Mouse (Mus musculus): Measurements from ENCODE around the gene Dmbx1.
A peak's percentile ranks its signal among the peaks of the same experiment; 100 is the strongest.

Dmbx1 gene

DNA sequence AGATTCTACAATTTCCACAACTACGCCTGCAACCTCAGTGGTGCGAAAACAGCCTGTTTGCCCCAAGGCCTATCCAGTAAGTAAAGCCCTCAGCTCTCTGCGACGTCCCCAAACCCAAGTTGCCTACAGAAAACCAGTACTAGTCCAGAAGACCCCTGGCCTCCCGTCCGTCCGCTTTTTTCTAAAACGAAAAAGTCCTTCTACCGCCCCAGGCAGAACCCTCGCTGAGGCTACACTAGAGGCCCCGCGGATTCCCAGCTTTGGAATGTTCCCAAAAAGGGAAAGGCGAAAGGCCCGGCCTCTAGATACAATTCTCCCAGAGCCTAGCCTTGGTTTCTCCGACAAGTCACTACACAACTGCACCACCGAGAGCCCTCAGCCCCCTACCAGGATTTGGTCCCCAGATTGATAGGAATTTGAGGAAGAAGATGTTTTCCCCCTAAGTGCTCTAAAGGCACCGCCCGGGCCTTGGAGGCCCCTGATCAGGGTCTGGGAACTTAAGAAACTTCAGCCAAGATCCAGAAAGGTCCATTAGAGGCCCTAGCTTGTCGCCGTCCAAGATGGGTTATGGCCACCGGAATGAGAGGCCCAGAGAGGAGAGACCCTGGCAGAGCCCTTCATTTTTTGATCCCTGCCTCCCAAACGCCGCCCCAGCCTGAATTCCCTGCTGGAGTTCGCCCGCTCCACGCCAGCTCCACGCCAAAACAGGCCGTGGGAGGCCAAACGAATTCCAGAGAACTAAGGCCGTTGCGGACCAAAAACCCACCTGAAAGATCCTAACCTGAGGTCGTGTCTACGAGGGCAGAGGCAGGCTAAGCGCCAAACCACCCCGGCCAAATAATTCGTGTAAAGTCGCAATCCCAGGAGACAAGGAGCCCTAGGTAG is 1.2 kb downstream of the Dmbx1 start:
- DNase-seq: no peak

DNA sequence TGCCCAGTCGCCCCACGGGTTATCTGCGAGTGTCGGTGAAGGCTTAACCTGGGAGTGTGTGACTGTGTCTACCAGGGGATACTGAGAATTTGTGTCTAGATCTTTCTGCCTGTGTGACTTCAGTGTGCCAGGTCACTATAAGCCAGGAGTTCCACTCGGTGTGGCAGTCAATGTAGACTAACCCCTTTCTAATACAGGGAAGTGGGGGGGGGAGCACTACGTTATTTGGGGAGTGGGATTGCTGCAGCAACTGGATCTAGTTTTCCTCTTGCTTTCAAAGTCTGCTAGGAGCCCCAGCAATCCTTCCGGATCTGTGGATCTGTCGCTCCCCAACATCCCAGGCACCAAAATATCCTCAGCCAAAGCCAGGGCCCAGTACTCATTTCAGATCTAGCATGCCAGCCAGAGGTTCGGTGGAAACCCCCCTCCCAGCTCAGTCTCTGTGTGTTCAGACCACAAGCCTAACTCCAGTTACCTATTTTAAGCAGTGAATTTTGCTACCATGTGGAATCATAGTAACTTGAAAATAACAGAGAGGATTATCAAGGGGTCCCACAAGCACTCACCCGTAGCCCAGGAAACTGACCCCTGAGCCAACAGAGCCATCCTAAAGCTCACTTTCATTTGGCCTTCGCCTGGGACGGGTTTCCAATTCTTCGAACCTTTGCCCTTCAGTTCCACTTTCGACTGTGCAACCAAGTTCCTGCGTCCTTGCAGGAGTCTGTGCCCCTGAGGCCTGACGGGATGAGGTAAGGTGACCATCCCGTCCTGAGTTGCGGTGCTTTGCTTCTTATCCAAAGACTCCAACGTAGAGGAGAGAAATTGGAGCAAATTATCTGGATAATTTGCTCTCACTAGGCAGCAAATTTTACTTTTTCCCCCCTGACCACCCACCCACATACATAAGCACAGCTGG is 2.4 kb downstream of the Dmbx1 start:
- no peak for DNase-seq

- DNase-seq: no peak
Observed at GRCm38 (mm10) chr4:115936646-115937045, 3.1 kb downstream of the Dmbx1 start.

GRCm38 (mm10) chr4:115935835-115936581 is 3.7 kb downstream of the Dmbx1 start:
- no peak for DNase-seq

- no peak for DNase-seq
Observed at GRCm38 (mm10) chr4:115931556-115932088, 8.1 kb downstream of the Dmbx1 start.

DNA sequence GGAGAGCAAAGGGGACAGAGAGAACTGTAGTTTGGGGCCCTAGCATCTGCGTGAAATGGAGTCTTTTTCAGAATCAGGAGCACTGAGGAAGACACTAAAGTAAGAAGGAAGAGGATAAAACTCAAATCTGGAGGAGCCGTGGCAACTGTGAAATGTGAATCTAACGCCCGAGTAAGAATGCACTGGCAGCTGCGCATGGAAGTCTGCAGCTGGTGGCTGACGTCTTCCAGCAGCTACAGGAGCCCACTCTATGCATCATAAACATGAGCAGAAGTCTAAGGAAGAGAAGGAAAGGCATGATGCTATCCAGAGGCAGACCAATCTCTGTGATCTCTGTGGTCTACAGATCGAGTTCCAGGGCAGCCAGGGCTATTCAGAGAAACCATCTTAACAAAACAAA is 12.1 kb downstream of the Dmbx1 start:
- no peak for DNase-seq

GRCm38 (mm10) chr4:115923262-115923880 is 16.4 kb downstream of the Dmbx1 start:
- no peak for DNase-seq

DNA sequence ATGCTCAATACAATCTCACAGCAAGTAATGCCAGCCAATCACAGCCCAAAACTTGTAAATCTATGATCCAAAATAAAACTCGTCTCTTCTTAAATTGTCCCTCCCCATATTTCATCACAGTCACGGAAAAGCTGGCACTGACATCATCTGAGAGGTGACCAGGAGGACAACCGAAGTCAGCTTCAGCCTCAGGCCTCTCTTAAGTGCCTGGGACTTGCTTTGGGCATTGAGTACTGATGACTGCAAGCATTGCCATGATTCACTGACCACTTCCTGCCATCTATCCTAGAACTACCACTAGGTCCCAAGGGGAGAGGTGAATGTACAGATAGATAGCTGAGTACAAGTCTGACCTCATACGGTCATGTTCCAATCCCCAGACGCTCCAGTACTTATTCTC is 17.0 kb downstream of the Dmbx1 start:
- DNase-seq: no peak

DNA sequence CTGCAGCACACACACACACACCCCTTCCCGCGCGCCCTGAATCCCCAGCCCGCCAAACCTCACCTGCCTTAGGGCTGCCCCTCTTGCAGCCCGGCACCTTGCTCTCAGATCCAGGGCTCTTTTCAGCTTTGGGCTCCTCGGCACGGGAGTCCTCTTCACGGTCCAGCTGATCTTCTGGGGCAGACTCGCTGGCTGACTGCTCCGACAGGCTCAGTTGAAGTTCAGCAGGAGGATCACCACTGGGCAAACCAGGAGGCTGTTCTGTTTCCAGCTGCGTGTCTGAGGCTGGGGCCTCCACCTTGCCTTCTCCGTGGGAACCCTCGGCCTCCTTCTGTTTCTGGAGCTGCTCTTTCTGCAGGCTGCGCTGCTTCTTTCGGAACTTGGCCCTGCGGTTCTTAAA is 19.8 kb downstream of the Dmbx1 start:
- DNase-seq: no peak

DNA sequence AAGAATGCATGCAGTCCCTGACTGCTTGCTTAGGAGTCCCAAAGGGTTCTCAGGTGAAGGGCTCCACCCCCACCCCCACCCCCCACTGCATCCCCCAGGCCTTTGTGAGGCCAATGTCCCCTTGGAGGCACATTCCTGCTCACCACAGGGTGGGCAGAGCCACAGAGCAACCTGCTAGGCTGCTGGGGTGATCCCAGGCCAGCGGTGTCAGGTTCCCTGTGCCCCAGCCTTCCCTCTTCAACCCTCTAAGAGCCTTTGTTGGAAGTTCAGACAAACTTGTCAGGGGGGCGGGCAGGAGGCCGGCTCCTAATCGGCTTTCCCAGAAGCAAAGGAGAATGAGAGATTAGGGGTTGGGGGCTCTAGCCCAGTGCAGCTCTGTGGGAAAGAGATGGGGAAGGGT is 28.1 kb downstream of the Dmbx1 start:
- DNase-seq: no peak

GRCm38 (mm10) chr4:115908641-115909040 is 31.1 kb downstream of the Dmbx1 start:
- no peak for DNase-seq

GRCm38 (mm10) chr4:115907994-115908393 is 31.7 kb downstream of the Dmbx1 start:
- DNase-seq: no peak

DNA sequence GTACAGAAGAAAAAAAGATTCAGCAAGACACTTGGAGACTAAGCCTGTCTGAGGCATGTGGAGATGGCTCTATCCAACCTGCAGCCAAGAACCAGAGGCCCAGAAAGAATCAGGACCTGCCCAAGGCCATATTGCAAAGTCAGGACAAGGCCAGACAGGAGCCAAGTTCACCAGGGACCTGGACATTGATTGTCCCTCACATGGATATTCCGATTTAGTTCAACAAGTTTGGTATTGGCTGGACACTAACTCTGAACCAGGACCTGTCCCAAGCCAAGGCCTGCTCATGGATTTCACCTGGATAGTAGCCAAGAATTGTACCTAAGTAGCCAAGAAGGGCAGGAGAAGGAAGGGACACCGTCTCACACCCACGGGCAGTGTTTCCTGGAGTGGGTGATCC is 32.9 kb downstream of the Dmbx1 start:
- DNase-seq: no peak

DNA sequence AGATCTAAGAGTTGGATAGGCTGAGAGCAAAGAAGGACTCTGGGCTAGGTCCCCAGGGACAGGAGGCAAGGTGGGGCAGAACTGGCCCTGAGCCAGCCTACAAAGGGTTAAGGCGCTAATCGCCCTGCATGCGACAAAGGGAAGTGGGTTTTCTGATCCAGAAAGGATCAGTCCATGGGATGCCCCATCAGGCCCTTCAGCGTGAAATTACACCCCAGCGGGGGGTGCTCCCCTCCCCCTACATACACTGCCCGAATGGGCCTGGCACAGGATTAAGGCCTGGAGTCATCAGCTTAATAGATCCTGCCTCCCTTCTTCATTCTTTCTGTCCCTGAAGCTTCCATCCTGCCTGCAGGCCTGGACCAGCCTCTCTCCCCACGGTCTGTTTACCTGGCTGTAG is 34.0 kb downstream of the Dmbx1 start:
- no peak for DNase-seq

- DNase-seq: no peak
Observed at GRCm38 (mm10) chr4:115904375-115904774, 35.4 kb downstream of the Dmbx1 start.

DNA sequence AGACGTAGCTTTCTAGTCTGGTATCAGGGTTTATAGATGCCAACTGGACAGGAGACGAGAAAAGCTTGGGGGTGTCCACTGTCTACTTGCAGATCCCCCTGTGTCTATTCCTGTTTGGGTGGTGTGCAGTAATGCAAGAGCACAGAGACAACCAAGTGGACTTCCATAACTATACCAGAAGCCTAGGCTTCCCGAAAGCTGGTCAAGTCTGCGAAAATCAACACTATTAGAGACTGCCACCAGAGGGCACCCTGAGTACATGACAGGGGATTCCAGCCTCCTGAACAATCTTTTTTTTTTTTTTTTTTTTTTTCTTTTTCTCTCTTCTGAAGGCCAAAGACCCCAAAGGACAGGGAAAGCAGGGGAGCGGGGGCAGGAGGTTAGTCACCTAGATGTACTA is 36.9 kb downstream of the Dmbx1 start:
- DNase-seq: peak; percentile 77

DNA sequence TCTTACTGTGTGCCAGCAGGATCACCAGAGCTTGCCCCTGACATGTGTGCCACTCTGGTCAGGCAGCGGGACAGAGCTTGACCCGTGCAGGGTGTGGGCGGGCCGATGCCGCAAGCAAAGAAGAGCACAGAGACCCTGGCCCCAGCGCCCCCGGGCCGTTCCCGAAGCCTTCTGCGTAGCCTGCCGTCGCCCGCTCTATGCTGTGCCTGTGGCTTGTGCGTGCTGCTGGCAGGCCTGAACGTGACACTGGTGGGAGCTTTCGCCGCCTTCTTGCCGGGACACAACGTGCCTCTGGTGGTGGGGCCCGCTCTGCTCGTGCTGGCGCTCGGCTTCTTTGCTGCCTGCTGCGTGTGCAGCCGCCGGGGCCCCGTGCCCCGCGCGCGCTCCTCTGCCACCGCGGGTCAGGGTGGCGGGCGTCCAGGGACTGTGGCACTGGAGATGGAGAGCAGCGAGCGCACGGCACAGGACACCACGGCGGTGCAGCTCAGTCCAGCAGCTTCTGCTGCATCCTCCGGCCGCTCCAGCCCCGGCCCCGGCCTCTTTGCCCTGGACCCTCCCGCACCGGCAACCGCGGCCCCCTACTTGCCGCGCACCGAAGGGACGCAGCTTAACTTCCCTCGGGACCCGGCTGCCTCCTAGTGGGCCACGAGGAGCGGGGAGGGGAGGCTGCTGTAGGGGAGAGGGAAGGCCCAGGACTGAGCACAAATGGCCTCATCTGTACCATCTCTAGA is 41.7 kb downstream of the Dmbx1 start:
- no peak for DNase-seq

DNA sequence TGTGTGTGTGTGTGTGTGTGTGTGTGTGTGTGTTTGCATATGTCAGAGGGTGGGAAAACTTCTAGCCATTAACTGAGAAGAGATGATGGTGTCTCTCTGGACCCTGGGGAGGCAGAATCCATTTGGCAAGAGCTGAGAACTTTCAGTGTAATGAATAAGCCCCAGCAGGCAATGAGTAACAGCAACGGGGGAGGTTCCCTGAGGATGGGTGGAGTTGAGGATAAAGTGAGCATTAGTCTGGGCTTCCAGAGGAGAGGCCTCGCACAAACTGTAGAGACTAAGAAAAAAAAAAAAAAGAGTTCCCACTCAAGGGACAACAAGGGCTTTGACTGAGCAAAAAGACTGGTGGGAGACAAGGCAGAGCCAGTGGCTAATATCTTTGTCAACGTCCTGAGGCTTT is 45.4 kb downstream of the Dmbx1 start:
- DNase-seq: no peak

DNA sequence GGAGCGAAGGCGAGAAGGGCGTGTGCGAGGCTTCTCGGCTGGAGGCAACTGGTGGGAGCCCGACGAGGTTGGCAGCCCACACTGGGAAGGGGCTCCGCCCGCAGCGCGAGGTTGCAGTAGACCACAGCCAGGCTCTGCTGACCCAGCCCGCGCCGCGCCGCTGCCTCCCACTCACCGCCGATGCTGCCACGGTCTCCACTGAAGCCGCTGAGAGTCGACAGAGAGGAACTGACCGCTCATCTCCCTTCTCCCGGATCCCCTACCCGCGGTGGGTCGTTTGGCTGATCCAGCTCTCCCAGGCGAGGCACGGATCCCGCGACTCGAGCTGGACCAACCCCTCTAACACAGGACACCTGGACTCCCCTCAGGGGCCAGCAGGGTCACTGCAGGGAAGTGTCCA is 49.2 kb downstream of the Dmbx1 start, which contains the start of gene 6430628N08Rik:
Gene 6430628N08Rik, plus strand, starts transcription at position 113 of the 400 bp plus-strand sequence.
- DNase-seq: no peak

- no peak for DNase-seq
Observed at GRCm38 (mm10) chr4:115890066-115890465, 49.7 kb downstream of the Dmbx1 start.

DNA sequence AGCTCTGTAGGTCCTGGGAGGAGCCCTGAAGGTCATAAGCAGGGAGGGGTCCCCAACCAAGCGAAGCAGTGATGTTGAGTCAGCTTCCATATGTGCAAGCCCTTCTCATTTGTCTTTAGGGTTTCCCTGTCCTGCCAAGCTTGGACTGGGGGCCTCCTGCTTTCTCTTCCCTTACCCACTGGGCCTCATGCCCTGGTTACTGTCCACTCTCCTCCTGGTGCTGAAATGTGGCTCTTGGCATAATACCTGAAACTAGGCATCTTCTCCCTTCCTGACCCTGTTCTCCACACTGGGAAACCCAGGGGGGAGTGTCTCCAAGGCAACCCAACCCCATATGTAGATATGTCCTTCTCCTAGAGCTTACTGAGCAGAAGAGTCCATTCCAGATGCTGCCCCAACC is 52.9 kb downstream of the Dmbx1 start:
- no peak for DNase-seq

- DNase-seq: no peak
Observed at GRCm38 (mm10) chr4:115885846-115886245, 53.9 kb downstream of the Dmbx1 start.

Measured in cerebellum, adult 9-10 months (tissue).